Mouse (Mus musculus): Measurements from ENCODE around the gene Gjb2. TPM values are rescaled to one million over a fixed set of nuclear protein-coding genes. Genes with fewer than 3 reads are reported as not detected.

The Gjb2 gene
- polyA plus RNA-seq (2015; fragmentation: Nextera tagmentation; extraction: Ambion mirVana), result 16.0 and 16.7 TPM in 2 replicates

DNA sequence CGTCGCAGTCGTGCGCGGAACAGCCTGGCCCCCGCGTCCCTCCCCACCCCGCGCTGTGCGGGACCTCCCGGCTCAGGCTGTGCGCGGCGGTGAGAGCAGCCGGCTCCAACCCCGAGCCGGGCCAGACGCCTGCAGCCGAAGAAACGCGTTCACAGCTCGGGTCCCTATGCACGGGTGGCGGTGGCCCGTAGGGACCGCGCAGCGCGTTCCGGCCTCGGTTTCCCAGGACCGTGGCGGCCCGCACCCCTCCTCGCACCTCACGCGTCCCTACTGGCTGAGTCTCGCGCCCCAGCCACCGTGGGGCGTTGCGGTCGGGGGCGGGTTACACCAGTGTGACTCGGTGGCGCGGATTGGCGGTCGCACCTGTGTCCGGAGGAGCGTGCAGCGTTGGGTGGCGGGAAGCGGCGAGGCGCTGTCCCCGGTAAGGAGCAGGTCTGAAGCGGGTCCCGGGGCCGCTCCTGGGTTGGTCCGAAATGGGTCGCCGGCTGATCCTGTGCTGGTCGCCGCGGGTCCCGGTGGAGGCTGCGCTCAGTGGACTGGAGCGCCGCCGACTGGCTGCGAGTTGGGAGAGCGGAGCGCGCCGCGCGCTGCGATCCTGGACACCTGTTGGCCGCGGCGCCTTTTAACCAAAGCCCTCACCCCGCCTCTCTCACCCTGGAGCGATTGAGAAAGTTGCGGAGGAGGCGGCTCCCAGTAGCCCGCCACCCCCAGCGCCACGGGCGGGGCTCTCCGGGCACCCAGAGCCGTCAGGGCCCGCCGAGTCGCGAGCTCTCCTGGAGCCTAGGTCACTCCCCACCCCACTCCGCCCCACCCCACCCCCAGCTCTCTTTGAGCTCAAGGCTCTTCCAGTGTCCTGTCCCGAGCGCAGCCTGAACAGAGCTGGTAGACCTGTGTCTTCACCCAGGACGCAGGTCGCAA, at the start of gene Gjb2:
Gene Gjb2, minus strand, starts transcription at position 597 of the 918 bp plus-strand sequence.
- H3K4me3 ChIP-seq (replicated peaks), result peak within 1 kb of the TSS; percentile 60
- peak within 1 kb of the TSS; percentile 77 for H3K4me2 ChIP-seq
- no peaks in the 10 kb centered on the region for H3K4me1 ChIP-seq (replicated peaks)
- H3K36me3 ChIP-seq (replicated peaks), result no peaks in the 10 kb centered on the region
- WGBS (ENCODE audit: insufficient replicate concordance), result under 1% methylated on average over 101 of the region's 101 CpGs
- H3K9me3 ChIP-seq (replicated peaks), result no peaks in the 10 kb centered on the region
- peak within 1 kb of the TSS; percentile 56 for H3K9ac ChIP-seq
- H3K27ac ChIP-seq (replicated peaks), result peak within 1 kb of the TSS; percentile 62
- ATAC-seq (ENCODE audit: insufficient read depth), result peak; percentile 78
- H3K27me3 ChIP-seq, result peaks cover 63% of the 10 kb centered on the region

DNA sequence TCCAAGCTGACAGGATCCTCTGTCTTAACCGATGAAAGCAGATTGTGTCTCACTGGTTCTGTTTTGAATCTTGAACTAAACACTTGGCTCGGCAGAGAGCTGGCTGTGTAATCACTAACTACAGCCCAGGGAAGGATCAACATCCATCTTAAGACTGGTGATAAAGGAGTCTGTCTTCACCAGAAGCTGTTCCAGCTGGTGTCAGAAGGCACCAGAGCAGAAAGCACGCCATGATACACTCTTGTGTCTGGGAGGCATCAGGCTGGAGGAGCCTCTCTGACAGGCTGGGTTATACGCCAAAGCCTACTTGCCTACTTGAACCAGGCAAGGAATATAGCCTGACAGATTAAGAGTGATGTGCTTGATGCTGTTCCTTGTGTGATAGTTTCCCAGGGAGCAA, 41.2 kb upstream of the Gjb2 start:
- H3K9ac ChIP-seq, result no peak overlapping the region
- ATAC-seq (ENCODE audit: insufficient read depth), result no peak
- no peaks in the 10 kb centered on the region for H3K36me3 ChIP-seq (replicated peaks)
- H3K4me3 ChIP-seq (replicated peaks), result no peak overlapping the region
- H3K4me2 ChIP-seq, result no peak overlapping the region
- H3K27ac ChIP-seq (replicated peaks), result no peak overlapping the region
- no peaks in the 10 kb centered on the region for H3K27me3 ChIP-seq
- H3K4me1 ChIP-seq (replicated peaks), result no peaks in the 10 kb centered on the region
- 44% methylated on average over 4 of the region's 4 CpGs for WGBS (ENCODE audit: insufficient replicate concordance)
- H3K9me3 ChIP-seq (replicated peaks), result no peaks in the 10 kb centered on the region

DNA sequence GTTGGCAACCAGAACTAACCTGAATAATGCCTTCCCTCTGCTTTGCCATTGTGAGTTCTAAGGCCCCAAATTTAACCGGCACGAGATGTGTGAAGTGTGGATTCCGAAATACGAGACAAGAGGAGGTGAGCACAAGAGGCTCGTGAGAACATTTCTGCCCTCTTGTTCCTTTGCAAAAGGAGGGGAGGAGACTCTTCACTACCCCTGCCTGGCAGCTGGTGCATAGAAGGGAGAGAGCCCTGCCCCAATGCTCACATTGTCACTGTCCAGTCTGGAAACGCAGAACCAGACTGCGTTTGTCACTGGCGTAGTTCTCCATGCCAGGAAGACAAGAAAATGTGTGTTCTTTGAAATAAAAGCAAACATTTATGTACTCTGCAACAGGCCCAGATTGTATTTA, 30.8 kb upstream of the Gjb2 start:
- WGBS (ENCODE audit: insufficient replicate concordance), result 69% methylated on average over 8 of the region's 8 CpGs
- H3K4me1 ChIP-seq (replicated peaks), result no peaks in the 10 kb centered on the region

DNA sequence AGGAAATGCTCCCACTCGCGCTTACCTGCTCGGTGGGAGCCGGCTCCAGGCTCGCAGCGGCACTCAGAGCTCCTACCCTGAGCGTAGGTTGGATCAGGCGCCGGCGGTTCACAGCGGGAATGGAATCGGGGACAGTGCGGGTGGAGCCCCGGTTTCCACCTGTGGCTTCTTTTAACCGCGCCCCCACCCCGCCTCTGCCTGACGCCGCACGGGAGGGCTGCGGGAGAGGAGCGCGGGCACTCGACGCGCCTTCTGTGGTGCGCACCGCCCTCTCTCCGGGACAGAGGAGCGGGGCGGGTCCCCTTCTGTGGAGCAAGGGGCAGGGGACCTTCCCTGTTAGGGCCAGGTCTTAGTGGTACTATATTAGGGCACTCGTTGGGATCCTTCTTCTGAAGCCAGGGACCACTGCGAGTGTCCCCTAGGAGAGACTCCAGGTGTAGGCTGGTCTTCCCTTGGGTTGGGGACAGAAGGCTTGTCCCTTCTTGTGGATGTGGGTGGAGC, 28.7 kb upstream of the Gjb2 start, which contains the start of gene Gjb6:
Gene Gjb6, minus strand, starts transcription at position 451 of the 501 bp plus-strand sequence.
- Histone ChIP-seq H3K9ac (no peak within 1 kb of the TSS), H3K4me2 (no peak within 1 kb of the TSS; the same call in 1 of the 2 replicates), H3K36me3 (replicated peaks) (no peaks in the 10 kb centered on the region), H3K27me3 (peaks cover 62% of the 10 kb centered on the region), H3K4me1 (replicated peaks) (no peaks in the 10 kb centered on the region), H3K4me3 (replicated peaks) (no peak within 1 kb of the TSS), H3K9me3 (replicated peaks) (no peaks in the 10 kb centered on the region), H3K27ac (replicated peaks) (no peak within 1 kb of the TSS)
- ATAC-seq (ENCODE audit: insufficient read depth), result no peak
- WGBS (ENCODE audit: insufficient replicate concordance), result 7% methylated on average over 33 of the region's 33 CpGs

More for the DNA sequence above, 30.8 kb upstream of the Gjb2 start:
- H3K36me3 ChIP-seq (replicated peaks), result no peaks in the 10 kb centered on the region
- no peak overlapping the region for H3K27ac ChIP-seq (replicated peaks)
- no peak overlapping the region for H3K9ac ChIP-seq
- no peak for ATAC-seq (ENCODE audit: insufficient read depth)
- no peak overlapping the region for H3K4me2 ChIP-seq
- no peak overlapping the region for H3K4me3 ChIP-seq (replicated peaks)
- H3K9me3 ChIP-seq (replicated peaks), result no peaks in the 10 kb centered on the region
- peaks cover 55% of the 10 kb centered on the region for H3K27me3 ChIP-seq

DNA sequence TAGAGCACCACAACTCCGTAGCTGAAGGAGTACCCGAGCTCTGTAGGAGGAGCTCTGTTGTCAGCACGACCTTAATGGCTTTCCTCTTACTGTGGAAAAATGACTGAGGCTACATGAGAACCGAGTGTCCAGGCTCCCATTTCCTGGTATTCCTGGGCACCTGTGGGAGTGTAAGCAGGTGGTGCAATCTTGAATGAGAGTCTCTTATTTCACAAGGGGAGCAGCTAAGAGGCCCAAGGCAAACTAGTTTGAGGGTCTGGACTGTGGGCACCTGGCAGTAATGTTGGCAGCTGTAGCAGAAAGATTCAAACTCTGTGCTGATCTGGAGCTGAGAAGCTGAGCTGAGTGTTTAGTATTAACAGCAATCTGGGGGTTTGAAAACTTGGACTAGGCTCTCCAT, 22.9 kb upstream of the Gjb2 start:
- Histone ChIP-seq H3K36me3 (replicated peaks) (no peaks in the 10 kb centered on the region), H3K9me3 (replicated peaks) (no peaks in the 10 kb centered on the region), H3K4me2 (no peak overlapping the region), H3K4me1 (replicated peaks) (no peaks in the 10 kb centered on the region), H3K4me3 (replicated peaks) (no peak overlapping the region), H3K9ac (no peak overlapping the region), H3K27me3 (peaks cover 24% of the 10 kb centered on the region), H3K27ac (replicated peaks) (no peak overlapping the region)
- ATAC-seq (ENCODE audit: insufficient read depth), result no peak
- 45% methylated on average over 4 of the region's 4 CpGs for WGBS (ENCODE audit: insufficient replicate concordance)

DNA sequence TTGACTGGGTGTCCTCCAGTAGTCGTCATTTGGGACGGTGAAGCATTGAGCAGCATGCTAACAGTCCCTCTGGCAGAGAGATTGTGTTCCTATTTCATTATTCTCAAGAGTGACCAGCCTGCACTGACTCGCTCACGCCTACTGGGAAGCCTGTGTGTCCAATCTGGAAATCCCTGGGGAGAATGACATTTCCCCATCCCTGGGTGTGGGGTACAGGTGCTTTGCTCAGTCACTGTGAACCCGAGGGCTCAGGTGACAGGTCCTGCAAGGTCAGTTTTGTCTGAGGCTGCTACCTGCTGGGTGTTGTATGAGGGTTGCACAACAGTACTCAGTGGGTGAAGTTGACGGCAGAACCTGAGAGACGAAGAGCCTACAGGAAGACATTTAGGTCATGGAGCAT, 17.8 kb upstream of the Gjb2 start:
- H3K27me3 ChIP-seq, result 0 out of 2 replicates have a peak, but pooled peaks cover 3% of the 10 kb centered on the region
- ATAC-seq (ENCODE audit: insufficient read depth), result no peak
- no peaks in the 10 kb centered on the region for H3K36me3 ChIP-seq (replicated peaks)
- no peak overlapping the region for H3K4me3 ChIP-seq (replicated peaks)
- H3K4me2 ChIP-seq, result no peak overlapping the region
- H3K9me3 ChIP-seq (replicated peaks), result no peaks in the 10 kb centered on the region
- H3K4me1 ChIP-seq (replicated peaks), result no peaks in the 10 kb centered on the region
- no peak overlapping the region for H3K27ac ChIP-seq (replicated peaks)
- H3K9ac ChIP-seq, result no peak overlapping the region
- WGBS (ENCODE audit: insufficient replicate concordance), result 64% methylated on average over 7 of the region's 7 CpGs

DNA sequence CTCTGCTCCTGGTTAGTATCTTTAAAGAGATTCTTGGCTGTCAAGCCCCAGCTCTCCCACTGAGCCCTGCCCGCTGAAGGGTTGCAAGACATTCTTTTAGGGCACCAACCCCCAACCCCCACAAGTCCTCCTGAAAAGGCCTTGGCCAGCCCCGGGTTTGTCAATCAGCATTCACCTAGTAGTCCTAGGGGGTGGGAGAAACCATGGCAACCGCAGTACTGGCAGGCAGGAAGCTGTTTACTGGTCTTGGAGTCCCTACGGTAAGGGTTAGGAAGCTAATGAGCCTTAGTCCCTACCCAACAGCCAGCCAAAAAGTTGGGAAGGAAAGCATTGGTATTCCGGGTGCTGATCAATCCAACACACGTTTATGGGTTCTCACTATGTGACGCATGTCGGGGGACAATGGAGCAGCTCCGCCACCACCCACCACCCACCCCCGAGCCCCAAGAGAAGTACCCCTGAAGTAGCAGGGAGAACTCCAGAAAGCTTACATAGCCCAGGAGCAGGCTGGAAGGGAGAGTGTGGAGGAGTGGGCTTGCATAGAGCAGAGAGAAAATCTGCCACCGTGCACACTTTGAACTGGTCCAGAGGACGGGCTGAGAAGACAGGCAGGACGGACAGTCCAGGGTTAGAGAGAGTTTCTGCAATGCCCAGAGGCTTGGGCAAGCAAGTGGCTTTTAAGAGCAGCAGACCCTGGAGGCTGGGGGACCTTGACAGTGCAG, 11.5 kb upstream of the Gjb2 start, which contains the start of gene Gm4491:
Gene Gm4491, minus strand, starts transcription at position 61 of the 722 bp plus-strand sequence.
- Histone ChIP-seq H3K27me3 (peaks cover 28% of the 10 kb centered on the region), H3K9ac (no peak within 1 kb of the TSS), H3K9me3 (replicated peaks) (no peaks in the 10 kb centered on the region), H3K4me3 (replicated peaks) (no peak within 1 kb of the TSS), H3K36me3 (replicated peaks) (no peaks in the 10 kb centered on the region), H3K4me1 (replicated peaks) (no peaks in the 10 kb centered on the region), H3K4me2 (no peak within 1 kb of the TSS), H3K27ac (replicated peaks) (no peak within 1 kb of the TSS)
- 31% methylated on average over 13 of the region's 13 CpGs for WGBS (ENCODE audit: insufficient replicate concordance)
- no peak for ATAC-seq (ENCODE audit: insufficient read depth)

DNA sequence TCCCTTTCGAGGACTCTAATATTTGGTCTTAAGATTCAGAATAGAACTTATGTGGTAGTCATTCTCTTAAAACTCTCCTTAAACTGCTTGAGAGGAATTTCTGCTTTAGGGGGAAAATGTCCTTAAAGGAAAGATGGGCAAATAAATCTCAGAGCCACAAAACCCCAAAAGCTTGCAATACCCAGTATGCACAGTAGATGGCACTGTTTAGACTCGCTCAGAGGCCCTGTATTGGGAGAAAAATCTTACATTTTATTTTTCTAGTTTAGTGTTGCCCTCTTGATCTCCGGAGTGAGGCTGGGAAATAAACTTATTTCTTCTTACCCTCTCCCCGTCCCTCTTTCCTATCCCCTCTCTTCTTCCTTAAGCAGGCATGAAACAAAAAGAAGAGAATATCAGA, 4.7 kb upstream of the Gjb2 start:
- Histone ChIP-seq H3K27me3 (peaks cover 62% of the 10 kb centered on the region), H3K4me3 (replicated peaks) (no peak overlapping the region), H3K36me3 (replicated peaks) (no peaks in the 10 kb centered on the region), H3K27ac (replicated peaks) (no peak overlapping the region), H3K4me1 (replicated peaks) (no peaks in the 10 kb centered on the region), H3K9me3 (replicated peaks) (no peaks in the 10 kb centered on the region), H3K4me2 (no peak overlapping the region), H3K9ac (no peak overlapping the region)
- WGBS (ENCODE audit: insufficient replicate concordance), result 5% methylated on average over 4 of the region's 4 CpGs
- ATAC-seq (ENCODE audit: insufficient read depth), result no peak

DNA sequence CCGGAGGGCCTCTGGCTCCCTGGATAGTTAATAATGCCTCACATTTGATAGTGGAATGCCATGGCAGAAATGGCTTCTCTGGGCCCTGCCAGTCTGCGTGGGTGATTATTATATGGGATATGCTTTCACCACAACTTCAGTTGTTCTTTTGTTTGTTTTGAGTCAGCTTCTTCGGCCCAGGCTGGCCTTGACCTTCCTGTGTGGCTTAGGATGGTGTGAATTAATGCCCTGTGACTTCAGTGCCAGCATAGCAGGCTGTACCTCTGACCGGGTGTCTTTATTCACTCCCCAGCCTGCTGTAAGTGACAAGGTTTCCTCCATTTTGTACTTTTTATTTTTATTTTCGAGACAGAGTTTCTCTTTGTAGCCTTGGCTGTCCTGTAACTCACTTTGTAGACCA, 3.4 kb upstream of the Gjb2 start:
- Histone ChIP-seq H3K9me3 (replicated peaks) (no peaks in the 10 kb centered on the region), H3K4me3 (replicated peaks) (no peak overlapping the region), H3K4me2 (no peak overlapping the region), H3K36me3 (replicated peaks) (no peaks in the 10 kb centered on the region), H3K9ac (no peak overlapping the region), H3K4me1 (replicated peaks) (no peaks in the 10 kb centered on the region), H3K27ac (replicated peaks) (no peak overlapping the region), H3K27me3 (peaks cover 74% of the 10 kb centered on the region)
- ATAC-seq (ENCODE audit: insufficient read depth), result no peak
- WGBS (ENCODE audit: insufficient replicate concordance), result 52% methylated on average over 5 of the region's 5 CpGs

DNA sequence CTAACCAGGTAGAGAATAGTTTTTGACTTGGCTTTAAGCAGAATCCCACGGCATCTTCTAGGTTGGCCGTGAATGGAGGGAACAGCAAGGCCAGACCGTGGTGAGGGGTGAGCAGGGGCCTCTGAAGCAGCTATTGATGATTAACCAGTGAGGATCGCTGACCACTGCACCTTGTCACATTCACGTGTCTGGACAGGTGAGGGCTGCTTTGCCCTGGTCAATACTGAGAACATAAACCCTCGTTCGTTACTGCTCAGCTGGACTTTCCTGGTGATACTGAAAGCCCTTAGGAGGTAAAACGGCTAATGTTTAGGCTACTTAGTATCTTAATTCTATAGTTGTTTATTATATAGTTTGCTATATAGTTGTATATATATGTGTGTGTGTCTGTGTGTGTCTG, 2.6 kb upstream of the Gjb2 start:
- no peak overlapping the region for H3K9ac ChIP-seq
- no peaks in the 10 kb centered on the region for H3K36me3 ChIP-seq (replicated peaks)
- H3K9me3 ChIP-seq (replicated peaks), result no peaks in the 10 kb centered on the region
- no peak overlapping the region for H3K27ac ChIP-seq (replicated peaks)
- no peaks in the 10 kb centered on the region for H3K4me1 ChIP-seq (replicated peaks)
- H3K27me3 ChIP-seq, result peaks cover 80% of the 10 kb centered on the region
- WGBS (ENCODE audit: insufficient replicate concordance), result 59% methylated on average over 8 of the region's 8 CpGs
- no peak overlapping the region for H3K4me2 ChIP-seq
- H3K4me3 ChIP-seq (replicated peaks), result no peak overlapping the region
- no peak for ATAC-seq (ENCODE audit: insufficient read depth)

DNA sequence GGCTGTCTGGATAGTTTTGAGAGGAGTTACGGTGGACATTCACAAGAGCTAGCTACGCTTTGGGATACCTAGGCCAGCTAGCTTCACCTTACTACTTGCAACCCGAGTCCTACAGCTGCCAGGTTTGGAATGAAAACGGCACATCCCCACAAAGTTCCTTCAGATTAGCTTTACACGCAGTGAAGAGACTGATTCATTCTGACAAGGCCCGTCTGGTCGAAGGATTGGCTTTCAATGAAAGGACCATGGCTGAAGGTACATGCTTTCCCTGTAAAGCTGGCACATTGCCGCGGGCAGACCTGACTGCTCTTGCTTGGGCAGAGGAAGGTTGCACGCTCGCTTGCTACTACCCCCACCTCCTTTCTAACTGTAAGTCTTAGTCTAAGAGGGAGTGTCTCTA, 1.2 kb upstream of the Gjb2 start:
- Histone ChIP-seq H3K4me2 (no peak overlapping the region), H3K9ac (no peak overlapping the region), H3K36me3 (replicated peaks) (no peaks in the 10 kb centered on the region), H3K4me3 (replicated peaks) (no peak overlapping the region), H3K4me1 (replicated peaks) (no peaks in the 10 kb centered on the region), H3K27me3 (peaks cover 72% of the 10 kb centered on the region), H3K9me3 (replicated peaks) (no peaks in the 10 kb centered on the region), H3K27ac (replicated peaks) (no peak overlapping the region)
- ATAC-seq (ENCODE audit: insufficient read depth), result no peak
- WGBS (ENCODE audit: insufficient replicate concordance), result 35% methylated on average over 11 of the region's 11 CpGs

Data from liver, embryonic 15.5 days (tissue).